Mouse (Mus musculus) lung, postnatal 0 days (tissue): ENCODE data around the gene Rag1. TPM values are rescaled to one million over a fixed set of nuclear protein-coding genes. Genes with fewer than 3 reads are reported as not detected.

Experiments used
- ATAC-seq: fragments of 200-750 bp; cut with Nextera tagmentation; 2 replicates; pipeline ENCODE4 v1.8.0; 2017; ENCODE audit warnings: moderate library complexity
- DNase-seq: peaks from one replicate; pipeline ENCODE4 v3.0.0-alpha.2; 2016; ENCODE audit warnings: low spot score
- H3K27ac ChIP-seq: fragments of 300-500 bp; sonication (generic); 2 replicates; pipeline ENCODE4 v1.5.1; 2014; ENCODE audit warnings: antibody characterized with exemption, mild to moderate bottlenecking, low read length, mixed read lengths
- H3K27me3 ChIP-seq: fragments of 300-500 bp; sonication (generic); replicated peaks from 2 replicates; pipeline ENCODE4 v1.6.1; 2014; ENCODE audit warnings: low read length, mixed read lengths; ENCODE audit not compliant: insufficient read depth
- H3K36me3 ChIP-seq: fragments of 300-500 bp; sonication (generic); 2 replicates; pipeline ENCODE4 v1.6.1; 2014; ENCODE audit warnings: low read length, mixed read lengths; ENCODE audit not compliant: insufficient read depth
- H3K4me1 ChIP-seq: fragments of 300-500 bp; sonication (generic); 2 replicates; pipeline ENCODE4 v1.6.1; 2014; ENCODE audit warnings: antibody characterized with exemption, low read depth, low read length, mixed read lengths; ENCODE audit not compliant: insufficient read depth
- H3K4me2 ChIP-seq: fragments of 300-500 bp; sonication (generic); replicated peaks from 2 replicates; pipeline ENCODE4 v1.6.1; 2014; ENCODE audit warnings: low read depth, mild to moderate bottlenecking, low read length, moderate library complexity, mixed read lengths
- H3K4me3 ChIP-seq: fragments of 300-500 bp; sonication (generic); 2 replicates; pipeline ENCODE4 v1.5.1; 2014; ENCODE audit warnings: low read depth, low read length
- H3K9ac ChIP-seq: fragments of 300-500 bp; sonication (generic); replicated peaks from 2 replicates; pipeline ENCODE4 v1.6.1; 2014; ENCODE audit warnings: low read depth, mild to moderate bottlenecking
- H3K9me3 ChIP-seq: fragments of 300-500 bp; sonication (generic); 2 replicates; pipeline ENCODE4 v1.6.1; 2016; ENCODE audit warnings: low read length, mixed read lengths
- CTCF ChIP-seq: IDR thresholded peaks from 2 replicates; pipeline ENCODE4 v1.5.1; 2016; ENCODE audit warnings: antibody characterized with exemption, mild to moderate bottlenecking
- EP300 ChIP-seq: IDR thresholded peaks from 2 replicates; pipeline ENCODE4 v1.6.1; 2016; ENCODE audit warnings: antibody characterized with exemption, mild to moderate bottlenecking, control low read depth
- WGBS: fragments of 180-500 bp; shearing (Covaris S2); extraction: QIAGEN DNeasy Blood & Tissue Kit; methylation state at CpG from one replicate; pipeline ENCODE4 v1.1.7; 2014; 5-methylcytosine and 5-hydroxymethylcytosine counted together
- polyA plus RNA-seq: library from polyadenylated mRNA; unstranded; fragments of >200 nt; fragmentation: Nextera tagmentation; extraction: Ambion mirVana; gene quantifications from 2 replicates; pipeline ENCODE4 v1.2.1, GENCODE M21; 2015

Rag1 gene
- polyA plus RNA-seq, 1 experiment from 2014 or later: 0.06 TPM

- Histone ChIP-seq H3K9ac (no peak overlapping the region), H3K4me2 (no peak overlapping the region), H3K4me3 (no peak overlapping the region), H3K9me3 (no peaks in the 10 kb centered on the region), H3K27me3 (no peaks in the 10 kb centered on the region), H3K27ac (no peak overlapping the region), H3K4me1 (no peaks in the 10 kb centered on the region), H3K36me3 (no peaks in the 10 kb centered on the region)
- WGBS: 62% methylated on average over 7 of the region's 7 CpGs
- DNase-seq (no peak), ATAC-seq (no peak)
- TF ChIP-seq EP300: no peak
- TF ChIP-seq CTCF: no peak
These were observed 40.9 kb downstream of the Rag1 start for GRCm38 (mm10) chr2:101608232-101608894.

GRCm38 (mm10) chr2:101603099-101603498, 46.2 kb downstream of the Rag1 start:
- TF ChIP-seq CTCF (no peak), EP300 (no peak)
- Histone ChIP-seq H3K36me3 (no peaks in the 10 kb centered on the region), H3K4me3 (no peak overlapping the region), H3K9me3 (no peaks in the 10 kb centered on the region), H3K27me3 (no peaks in the 10 kb centered on the region), H3K9ac (no peak overlapping the region), H3K27ac (no peak overlapping the region), H3K4me1 (no peaks in the 10 kb centered on the region), H3K4me2 (no peak overlapping the region)
- ATAC-seq: no peak
- WGBS: 83% methylated on average over 1 of the region's 1 CpGs
- no peak for DNase-seq

GRCm38 (mm10) chr2:101600703-101601102, 48.6 kb downstream of the Rag1 start:
- no peak for DNase-seq
- H3K27ac ChIP-seq: no peak overlapping the region
- H3K4me2 ChIP-seq: no peak overlapping the region

GRCm38 (mm10) chr2:101598190-101599181, 50.8 kb downstream of the Rag1 start:
- no peaks in the 10 kb centered on the region for H3K9me3 ChIP-seq
- H3K27ac ChIP-seq: no peak overlapping the region
- no peaks in the 10 kb centered on the region for H3K27me3 ChIP-seq
- no peak overlapping the region for H3K4me3 ChIP-seq
- TF ChIP-seq CTCF (no peak), EP300 (no peak)
- no peaks in the 10 kb centered on the region for H3K36me3 ChIP-seq
- no peak overlapping the region for H3K9ac ChIP-seq
- no peaks in the 10 kb centered on the region for H3K4me1 ChIP-seq
- ATAC-seq: no peak
- WGBS: 82% methylated on average over 13 of the region's 13 CpGs
- no peak for DNase-seq
- no peak overlapping the region for H3K4me2 ChIP-seq

More at GRCm38 (mm10) chr2:101600703-101601102, 48.6 kb downstream of the Rag1 start:
- Histone ChIP-seq H3K9me3 (no peaks in the 10 kb centered on the region), H3K4me1 (no peaks in the 10 kb centered on the region), H3K36me3 (no peaks in the 10 kb centered on the region), H3K27me3 (no peaks in the 10 kb centered on the region), H3K9ac (no peak overlapping the region), H3K4me3 (no peak overlapping the region)
- ATAC-seq: no peak
- 39% methylated on average over 8 of the region's 8 CpGs for WGBS
- TF ChIP-seq CTCF (no peak), EP300 (no peak)

- no peak overlapping the region for H3K4me2 ChIP-seq
- H3K27me3 ChIP-seq: no peaks in the 10 kb centered on the region
- no peak for ATAC-seq
- no peak overlapping the region for H3K27ac ChIP-seq
- no peak overlapping the region for H3K9ac ChIP-seq
- H3K36me3 ChIP-seq: no peaks in the 10 kb centered on the region
- DNase-seq: no peak
- no peaks in the 10 kb centered on the region for H3K9me3 ChIP-seq
- H3K4me1 ChIP-seq: no peaks in the 10 kb centered on the region
- TF ChIP-seq CTCF (peak; percentile 34), EP300 (no peak)
- no peak overlapping the region for H3K4me3 ChIP-seq
These were observed 52.1 kb downstream of the Rag1 start for GRCm38 (mm10) chr2:101597186-101597585.

- Histone ChIP-seq H3K9me3 (no peaks in the 10 kb centered on the region), H3K4me1 (no peaks in the 10 kb centered on the region), H3K36me3 (no peaks in the 10 kb centered on the region), H3K27ac (no peak overlapping the region), H3K4me3 (no peak overlapping the region), H3K4me2 (no peak overlapping the region), H3K9ac (no peak overlapping the region), H3K27me3 (no peaks in the 10 kb centered on the region)
- DNase-seq: no peak
- WGBS: 88% methylated on average over 5 of the region's 5 CpGs
- ATAC-seq: no peak
- no peak for TF ChIP-seq EP300
- TF ChIP-seq CTCF: no peak
These were observed 54.6 kb downstream of the Rag1 start for GRCm38 (mm10) chr2:101594681-101595080.
